Mouse (Mus musculus) layer of hippocampus, postnatal 10 days (tissue): ENCODE data around the gene Snx29. TPM values are rescaled to one million over a fixed set of nuclear protein-coding genes. Genes with fewer than 3 reads are reported as not detected.

Source experiments
- DNase-seq, 2 experiments: peaks; one replicate each; pipeline ENCODE4 v3.0.0; 2021; ENCODE audit warnings: low spot score in 2 of 2
- total RNA-seq, 2 experiments: library from RNA; stranded (reverse); gene quantifications; 2 replicates each; pipeline ENCODE4 v1.2.3; 2021

Snx29 gene
- total RNA-seq, 2 experiments from 2014 or later: 33.1 to 33.4 TPM

- no peak for DNase-seq
These were observed 434.0 kb downstream of the Snx29 start for GRCm38 (mm10) chr16:11756598-11757245.

GRCm38 (mm10) chr16:11757471-11757870 is 434.8 kb downstream of the Snx29 start:
- no peak for DNase-seq

GRCm38 (mm10) chr16:11757951-11758350 is 435.2 kb downstream of the Snx29 start:
- no peak for DNase-seq

- DNase-seq: no peak
These were observed 449.6 kb downstream of the Snx29 start for GRCm38 (mm10) chr16:11772318-11772717.

- no peak for DNase-seq
These were observed 451.6 kb downstream of the Snx29 start for GRCm38 (mm10) chr16:11774321-11774720.

GRCm38 (mm10) chr16:11776528-11776927 is 453.8 kb downstream of the Snx29 start:
- no peak for DNase-seq

- DNase-seq: no peak
These were observed 455.5 kb downstream of the Snx29 start for GRCm38 (mm10) chr16:11778191-11778590.

DNA sequence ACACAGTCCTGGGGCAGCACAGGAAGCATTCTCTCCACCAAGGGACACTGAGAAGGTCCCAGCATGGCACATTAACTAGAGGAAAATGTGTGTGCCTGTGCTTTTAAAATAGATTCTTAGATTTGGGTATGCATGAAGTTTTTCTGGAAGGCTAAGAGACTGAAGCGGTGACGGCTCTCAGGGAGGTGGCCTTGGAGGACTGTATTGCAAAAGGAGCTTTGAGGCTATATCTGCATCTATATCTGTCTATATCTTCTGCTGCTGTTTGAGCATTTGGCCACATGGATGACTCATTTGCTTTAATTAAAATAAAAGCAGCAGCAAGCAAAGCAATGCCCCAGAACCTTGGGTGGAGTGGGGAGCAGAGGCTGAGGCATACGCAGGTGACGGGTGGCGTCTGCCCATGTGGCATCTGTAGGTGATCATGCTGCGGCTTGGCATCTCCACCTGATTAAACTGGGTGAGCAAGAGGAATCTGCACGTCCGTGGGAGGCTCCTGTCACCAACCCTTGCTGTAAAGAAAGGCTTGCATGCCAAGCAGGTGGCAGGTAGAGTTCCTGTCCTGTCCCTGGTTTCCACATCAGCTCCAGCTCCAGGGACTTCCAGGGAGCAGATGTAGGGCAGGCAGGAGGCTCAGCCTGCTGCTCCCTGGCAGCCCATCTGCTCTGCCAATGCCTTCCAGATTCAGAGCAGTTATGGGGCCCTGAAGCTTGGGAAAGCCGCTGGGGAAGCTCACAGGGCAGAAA is 456.2 kb downstream of the Snx29 start:
- DNase-seq: peak; percentile 33 to 38

- DNase-seq: no peak
These were observed 459.4 kb downstream of the Snx29 start for GRCm38 (mm10) chr16:11782082-11782481.

DNA sequence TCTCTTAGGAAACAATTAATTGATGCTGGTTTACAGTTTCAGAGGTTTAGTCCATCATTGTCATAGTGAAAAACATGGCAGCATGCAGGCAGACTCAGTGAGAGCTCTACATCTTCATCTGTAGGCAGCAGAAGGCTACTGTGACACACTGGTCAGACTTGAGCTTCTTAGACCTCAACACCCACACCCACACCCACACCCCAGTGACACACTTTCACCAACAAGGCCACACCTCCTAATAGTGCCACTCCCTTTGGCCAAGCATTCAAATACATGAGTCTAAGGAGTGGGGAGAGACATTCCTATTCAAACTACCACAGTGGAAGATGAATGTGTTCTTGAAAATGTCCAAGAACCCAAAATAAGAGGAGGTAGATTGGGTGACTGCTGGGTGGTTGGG is 460.6 kb downstream of the Snx29 start:
- no peak for DNase-seq

- DNase-seq: no peak
These were observed 461.6 kb downstream of the Snx29 start for GRCm38 (mm10) chr16:11784354-11784753.

GRCm38 (mm10) chr16:11785806-11786205 is 463.1 kb downstream of the Snx29 start:
- no peak for DNase-seq

DNA sequence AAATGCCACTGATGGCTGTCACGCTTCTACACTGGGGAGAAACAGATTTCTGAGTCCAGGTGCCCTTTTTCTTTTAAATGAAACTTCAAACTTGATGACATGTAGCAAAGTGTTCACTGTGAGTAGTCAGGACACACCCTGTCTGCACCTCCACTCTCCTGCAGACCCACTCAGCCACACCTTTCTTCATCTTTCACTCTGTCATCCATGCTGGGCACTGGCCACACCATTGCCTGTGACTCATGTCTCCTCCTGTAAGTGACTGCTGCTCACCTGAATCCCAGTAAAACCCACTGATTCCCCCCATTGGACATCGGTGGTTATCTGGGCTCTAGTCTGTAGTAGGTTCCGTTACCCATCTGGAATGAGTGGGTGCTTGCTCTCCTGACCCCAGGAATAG is 467.8 kb downstream of the Snx29 start:
- no peak for DNase-seq

DNA sequence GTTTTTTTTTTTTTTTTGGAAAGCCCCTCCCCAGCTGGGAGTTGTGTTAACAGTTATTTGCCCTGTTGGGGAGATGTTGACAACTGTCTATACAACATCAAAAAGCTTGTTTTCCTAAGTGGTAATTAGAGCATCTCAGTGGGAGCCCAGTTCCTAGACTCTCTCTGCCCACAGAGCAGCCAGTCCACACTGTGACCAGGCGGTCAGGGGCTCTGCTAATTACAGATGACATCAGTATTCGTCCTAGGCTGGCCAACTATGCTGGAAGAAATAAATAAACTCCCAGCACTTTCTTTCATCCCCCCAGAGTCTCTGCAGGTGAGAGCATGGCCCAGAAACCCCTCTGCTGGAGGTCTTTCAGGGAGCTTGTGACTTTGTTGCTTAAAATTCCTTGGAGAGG is 470.7 kb downstream of the Snx29 start:
- DNase-seq: no peak

GRCm38 (mm10) chr16:11794628-11795027 is 471.9 kb downstream of the Snx29 start:
- no peak for DNase-seq

GRCm38 (mm10) chr16:11795758-11796460 is 473.2 kb downstream of the Snx29 start:
- DNase-seq: no peak

DNA sequence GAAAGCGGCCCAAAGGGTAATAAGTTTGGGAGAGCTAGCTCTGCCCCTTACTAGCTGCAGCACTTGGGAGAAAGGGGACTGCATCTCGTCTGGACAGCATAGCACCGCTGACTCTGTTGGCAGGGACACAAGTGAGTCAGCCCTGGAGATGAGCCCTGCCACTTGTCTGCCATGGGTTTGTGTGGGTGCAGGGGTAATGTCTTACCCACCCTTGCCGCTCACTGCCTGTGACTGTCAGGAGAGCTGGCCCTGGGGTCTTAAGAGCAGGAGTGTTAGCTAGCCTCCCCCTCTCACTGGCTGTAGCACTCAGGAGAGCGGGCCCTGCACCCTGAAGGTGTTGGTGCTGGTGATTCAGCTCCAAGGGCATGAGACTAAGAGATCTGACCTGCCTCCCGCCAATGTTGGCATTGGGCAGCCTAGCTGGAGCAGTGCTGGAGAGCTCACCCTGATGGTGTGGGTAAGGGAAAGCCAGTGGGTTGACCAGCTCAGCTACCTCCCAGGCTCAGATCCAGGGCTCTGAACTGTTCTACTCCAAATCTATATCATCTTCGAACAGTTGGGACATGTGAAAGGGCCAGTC is 479.3 kb downstream of the Snx29 start:
- DNase-seq: no peak

Other genes starting within 250 kb of the Snx29 start
- 10 to 100 TPM; 36.5 to 39.1 TPM for gene Txndc11, start 188.3 kb upstream of the Snx29 start, total RNA-seq
- gene Zc3h7a, start 146.5 kb upstream of the Snx29 start, total RNA-seq: 10 to 100 TPM; 66.6 to 79.4 TPM
- 10 to 100 TPM; 58.0 to 62.6 TPM for gene Rsl1d1, start 119.6 kb upstream of the Snx29 start, total RNA-seq
- 100 to 1,000 TPM; 101 to 107 TPM for gene Gspt1, start 68.6 kb upstream of the Snx29 start, total RNA-seq
- gene Tnfrsf17, start 9.1 kb upstream of the Snx29 start, total RNA-seq: not detected